Mouse (Mus musculus): ENCODE measurements at regions not wholly inside any gene's neighbourhood (a gene's known extent, or its start where the extent isn't known, plus 50 kb on each side); places are given as distances from the start of the nearest gene placed in this dataset.
A peak's percentile ranks its signal among the peaks of the same experiment; 100 is the strongest.

DNA sequence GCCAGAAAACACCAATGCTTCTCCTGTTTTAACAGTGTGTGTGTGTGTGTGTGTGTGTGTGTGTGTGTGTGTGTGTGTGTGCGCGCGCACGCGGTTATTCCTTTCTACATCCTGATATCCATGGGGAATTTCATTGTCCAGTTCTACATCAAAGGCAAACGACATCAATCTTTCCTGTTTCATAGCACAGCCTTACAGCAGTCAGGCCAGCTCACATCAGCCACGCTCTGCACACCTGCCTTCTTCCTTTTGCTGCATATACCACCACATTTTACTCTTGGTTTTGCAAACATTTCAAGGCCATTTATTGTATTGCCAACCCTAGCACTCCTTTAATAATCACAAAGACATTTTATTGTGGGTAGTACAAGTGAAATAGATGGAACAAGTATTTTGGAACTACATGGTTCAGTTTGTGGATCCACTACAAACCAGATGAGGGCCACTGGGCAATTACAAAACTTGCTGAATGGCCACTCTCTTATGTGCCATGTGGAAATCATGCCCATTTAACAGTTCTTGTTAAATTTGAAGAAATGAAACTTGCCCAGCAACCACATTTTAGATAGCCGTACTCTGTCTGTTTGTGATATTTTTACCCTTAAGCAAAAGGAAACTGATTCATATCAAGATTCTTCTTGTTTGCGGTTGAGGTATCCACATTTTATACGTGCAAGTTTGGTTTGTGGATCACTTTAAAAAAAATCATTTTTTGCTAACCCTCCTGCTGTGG, 70.9 kb upstream of the Trim52 start:
- ATAC-seq, result no peak
- Histone ChIP-seq H3K9ac (replicated peaks; ENCODE audit: low read depth, low read length) (no peak overlapping the region), H3K4me1 (replicated peaks; ENCODE audit: control insufficient read depth, insufficient read depth, low read length) (no peaks in the 10 kb centered on the region), H3K9me3 (ENCODE audit: control insufficient read depth, low read length) (no peaks in the 10 kb centered on the region), H3K27me3 (replicated peaks; ENCODE audit: control insufficient read depth, insufficient read depth, low read length) (no peaks in the 10 kb centered on the region), H3K27ac (ENCODE audit: low read length) (no peak overlapping the region), H3K4me3 (replicated peaks; ENCODE audit: low read length) (no peak overlapping the region), H3K36me3 (ENCODE audit: control insufficient read depth, insufficient read depth) (no peaks in the 10 kb centered on the region), H3K4me2 (ENCODE audit: low read length) (no peak overlapping the region)
- WGBS, result 88% methylated on average over 10 of the region's 10 CpGs

DNA sequence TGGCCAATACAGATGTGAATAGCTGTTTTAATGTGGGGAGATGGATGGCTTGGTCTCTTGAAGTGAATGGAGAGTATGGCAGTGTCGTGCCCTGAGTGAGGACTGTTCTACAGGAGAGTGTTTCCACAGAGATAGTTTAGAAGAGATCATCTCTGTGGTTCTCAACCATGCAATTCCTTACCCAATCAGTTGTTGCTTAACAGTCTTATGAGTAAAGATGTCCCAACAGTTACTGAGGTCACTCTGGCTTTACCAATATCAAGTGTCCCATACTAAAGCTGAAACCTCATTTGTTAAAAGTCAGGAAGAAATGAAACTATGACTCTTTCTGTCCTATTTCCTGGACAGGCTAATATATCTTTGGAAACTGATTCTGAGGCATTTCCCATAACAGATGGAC, 61.7 kb upstream of the Trim52 start:
- Histone ChIP-seq H3K36me3 (ENCODE audit: control insufficient read depth, insufficient read depth) (no peaks in the 10 kb centered on the region), H3K9me3 (ENCODE audit: control insufficient read depth, low read length) (no peaks in the 10 kb centered on the region), H3K27me3 (replicated peaks; ENCODE audit: control insufficient read depth, insufficient read depth, low read length) (no peaks in the 10 kb centered on the region), H3K9ac (replicated peaks; ENCODE audit: low read depth, low read length) (no peak overlapping the region), H3K4me1 (replicated peaks; ENCODE audit: control insufficient read depth, insufficient read depth, low read length) (no peaks in the 10 kb centered on the region), H3K27ac (ENCODE audit: low read length) (no peak overlapping the region), H3K4me3 (replicated peaks; ENCODE audit: low read length) (no peak overlapping the region), H3K4me2 (ENCODE audit: low read length) (no peak overlapping the region)
- 83% methylated on average over 1 of the region's 1 CpGs for WGBS
- no peak for ATAC-seq

DNA sequence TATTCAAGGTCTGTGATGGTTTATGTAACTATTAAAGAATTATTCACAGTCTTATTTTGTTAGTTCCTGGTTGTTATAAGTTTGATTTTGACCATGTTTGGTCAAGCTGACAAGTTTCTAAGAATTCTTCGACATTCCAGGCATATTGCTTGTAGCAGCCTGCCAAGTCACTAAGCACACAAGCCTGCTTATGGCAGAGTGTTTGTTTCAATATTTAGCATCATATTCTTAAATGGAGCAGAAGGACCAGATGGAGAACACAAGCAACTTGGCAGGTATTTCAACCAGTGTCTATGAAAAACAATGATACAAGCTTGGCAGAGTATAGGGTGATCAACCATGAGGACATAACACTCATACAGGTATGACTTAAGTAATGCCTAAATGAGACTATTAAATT, 55.8 kb upstream of the Trim52 start:
- 56% methylated on average over 1 of the region's 1 CpGs for WGBS
- ATAC-seq, result peak; percentile 79

DNA sequence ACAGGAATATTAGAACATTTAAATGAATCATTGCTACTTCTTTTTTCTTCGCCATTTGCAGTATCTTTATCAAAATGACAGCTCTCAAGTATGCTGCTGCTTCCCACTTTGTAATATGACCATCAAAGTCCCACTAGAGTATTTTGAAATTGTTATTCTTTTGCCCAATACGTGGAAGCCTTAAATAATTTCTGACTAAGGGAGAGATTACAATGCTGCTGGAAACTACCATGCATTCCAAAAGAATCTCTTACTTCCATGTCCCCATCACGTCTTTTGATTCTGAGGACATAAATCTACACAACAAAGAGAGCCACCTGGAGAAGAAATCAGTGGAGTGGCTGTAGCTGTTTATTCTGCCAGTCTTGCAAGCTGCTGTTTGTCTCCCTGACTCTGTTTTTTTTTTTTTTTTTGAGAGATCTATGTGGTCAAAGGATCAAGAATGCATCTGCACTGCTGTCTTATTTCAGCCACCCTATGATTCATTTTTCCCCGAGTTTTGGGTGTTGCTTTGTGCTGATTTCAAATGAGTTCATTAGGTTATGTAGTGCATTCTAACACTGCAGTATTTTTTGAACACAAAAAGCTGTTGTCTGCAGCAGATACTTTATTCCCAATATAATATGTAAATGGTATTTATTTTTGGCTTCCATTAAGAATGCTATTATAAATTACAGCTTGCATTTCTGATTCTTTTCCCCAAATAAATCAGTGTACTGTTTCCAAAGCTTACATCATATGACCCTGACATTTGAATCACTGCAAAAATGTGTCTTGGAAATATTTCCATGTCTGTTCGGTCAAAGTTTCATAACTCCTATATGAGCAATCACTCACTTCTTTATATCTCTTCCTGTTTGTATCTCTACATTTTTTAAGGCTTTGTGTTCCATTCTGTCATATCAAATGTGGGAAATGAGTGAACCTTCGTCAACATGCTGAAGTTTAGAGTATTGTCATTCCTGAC, 53.1 kb upstream of the Trim52 start:
- Histone ChIP-seq H3K4me2 (ENCODE audit: low read length) (no peak overlapping the region), H3K27ac (ENCODE audit: low read length) (no peak overlapping the region), H3K9me3 (ENCODE audit: control insufficient read depth, low read length) (no peaks in the 10 kb centered on the region), H3K36me3 (ENCODE audit: control insufficient read depth, insufficient read depth) (no peaks in the 10 kb centered on the region), H3K27me3 (replicated peaks; ENCODE audit: control insufficient read depth, insufficient read depth, low read length) (no peaks in the 10 kb centered on the region), H3K9ac (replicated peaks; ENCODE audit: low read depth, low read length) (no peak overlapping the region), H3K4me1 (replicated peaks; ENCODE audit: control insufficient read depth, insufficient read depth, low read length) (no peaks in the 10 kb centered on the region), H3K4me3 (replicated peaks; ENCODE audit: low read length) (no peak overlapping the region)
- WGBS, result 63% methylated on average over 6 of the region's 6 CpGs
- ATAC-seq, result no peak

More for the DNA sequence above, 55.8 kb upstream of the Trim52 start:
- H3K4me3 ChIP-seq (replicated peaks; ENCODE audit: low read length), result no peak overlapping the region
- no peaks in the 10 kb centered on the region for H3K9me3 ChIP-seq (ENCODE audit: control insufficient read depth, low read length)
- H3K36me3 ChIP-seq (ENCODE audit: control insufficient read depth, insufficient read depth), result no peaks in the 10 kb centered on the region
- no peak overlapping the region for H3K9ac ChIP-seq (replicated peaks; ENCODE audit: low read depth, low read length)
- no peak overlapping the region for H3K4me2 ChIP-seq (ENCODE audit: low read length)
- H3K4me1 ChIP-seq (replicated peaks; ENCODE audit: control insufficient read depth, insufficient read depth, low read length), result no peaks in the 10 kb centered on the region
- H3K27ac ChIP-seq (ENCODE audit: low read length), result no peak overlapping the region
- no peaks in the 10 kb centered on the region for H3K27me3 ChIP-seq (replicated peaks; ENCODE audit: control insufficient read depth, insufficient read depth, low read length)

Data from forebrain, embryonic 16.5 days (tissue).